Mouse (Mus musculus): ENCODE results near the gene Gngt2. TPM values are rescaled to one million over a fixed set of nuclear protein-coding genes. Genes with fewer than 3 reads are reported as not detected.
"Not testable (repeated sequence)": the region's sequence is repeated elsewhere in the genome, so short reads cannot be mapped to it uniquely, and the experiment has no call there.

The Gngt2 gene
- polyA plus RNA-seq, 1 experiment from 2014 or later = 0.95 TPM

GRCm38 (mm10) chr11:95879861-95880260 lies 42.8 kb downstream of the Gngt2 start:
- not testable (repeated sequence) for H3K27ac ChIP-seq (ENCODE audit: low read depth, low read length); H3K4me1 ChIP-seq (ENCODE audit: control insufficient read depth, insufficient read depth, low read length); H3K4me2 ChIP-seq (ENCODE audit: low read depth, low read length); H3K9ac ChIP-seq (replicated peaks; ENCODE audit: low read depth, low read length); H3K36me3 ChIP-seq (ENCODE audit: control insufficient read depth, insufficient read depth, low read length); H3K9me3 ChIP-seq (ENCODE audit: control insufficient read depth, low read length); H3K4me3 ChIP-seq (ENCODE audit: low read depth, low read length); H3K27me3 ChIP-seq (ENCODE audit: control insufficient read depth, insufficient read depth, low read length); ATAC-seq (ENCODE audit: low read depth)
- 78% methylated on average over 2 of the region's 2 CpGs for WGBS

DNA sequence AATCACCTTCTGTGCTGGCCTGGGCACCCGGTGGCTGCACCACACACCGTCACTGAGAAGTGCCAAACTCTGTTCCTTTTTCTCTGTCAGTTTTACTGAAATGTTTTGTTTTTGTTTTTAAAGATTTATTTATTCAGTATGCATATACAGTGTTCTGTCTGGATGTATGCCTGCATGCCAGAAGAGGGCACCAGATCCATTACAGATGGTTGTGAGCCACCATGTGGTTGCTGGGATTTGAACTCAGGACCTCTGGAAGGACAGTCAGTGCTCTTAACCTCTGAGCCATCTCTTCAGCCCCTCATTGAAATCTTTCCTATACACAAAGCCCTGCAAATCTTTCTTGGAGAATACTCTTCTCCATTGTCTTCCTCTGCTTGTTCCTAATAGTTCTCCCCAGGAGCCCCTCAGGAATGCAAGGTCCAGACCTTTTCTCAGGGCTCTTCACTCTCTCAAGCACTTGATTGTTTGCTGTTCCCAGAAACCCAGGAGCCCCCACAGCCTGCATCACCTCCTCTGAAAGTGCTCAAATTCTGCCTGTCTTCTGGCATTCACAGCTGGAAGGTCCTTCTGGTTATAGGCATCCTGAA lies 53.5 kb downstream of the Gngt2 start:
- Histone ChIP-seq H3K9me3 (ENCODE audit: control insufficient read depth, low read length) (no peaks in the 10 kb centered on the region), H3K27ac (ENCODE audit: low read depth, low read length) (no peak overlapping the region), H3K9ac (replicated peaks; ENCODE audit: low read depth, low read length) (no peak overlapping the region), H3K4me2 (ENCODE audit: low read depth, low read length) (no peak overlapping the region), H3K36me3 (ENCODE audit: control insufficient read depth, insufficient read depth, low read length) (no peaks in the 10 kb centered on the region), H3K4me3 (ENCODE audit: low read depth, low read length) (no peak overlapping the region), H3K4me1 (ENCODE audit: control insufficient read depth, insufficient read depth, low read length) (no peaks in the 10 kb centered on the region), H3K27me3 (ENCODE audit: control insufficient read depth, insufficient read depth, low read length) (no peaks in the 10 kb centered on the region)
- ATAC-seq (ENCODE audit: low read depth) = no peak
- WGBS = 87% methylated on average over 2 of the region's 2 CpGs

Other genes with a start within 250 kb of the Gngt2 start
- 40.8 and 73.9 TPM in 2 replicates for gene Ngfr, start 249.5 kb upstream of the Gngt2 start, polyA plus RNA-seq (2014; fragmentation: Nextera tagmentation; extraction: Ambion mirVana)
- gene Phb, start 170.3 kb upstream of the Gngt2 start, polyA plus RNA-seq (2014; fragmentation: Nextera tagmentation; extraction: Ambion mirVana) = 183 and 185 TPM in 2 replicates
- gene Zfp652, start 124.5 kb upstream of the Gngt2 start, polyA plus RNA-seq (2014; fragmentation: Nextera tagmentation; extraction: Ambion mirVana) = 12.9 and 14.0 TPM in 2 replicates
- gene B130006D01Rik, start 113.6 kb upstream of the Gngt2 start, polyA plus RNA-seq (2014; fragmentation: Nextera tagmentation; extraction: Ambion mirVana) = 1.4 and 2.5 TPM in 2 replicates
- gene Phospho1, start 12.7 kb upstream of the Gngt2 start, polyA plus RNA-seq (2014; fragmentation: Nextera tagmentation; extraction: Ambion mirVana) = 0.51 and 0.62 TPM in 2 replicates
- 0.64 and 2.1 TPM in 2 replicates for gene Abi3, start 5.3 kb downstream of the Gngt2 start, polyA plus RNA-seq (2014; fragmentation: Nextera tagmentation; extraction: Ambion mirVana)
- not detected in 2 replicates for gene B4galnt2, start 77.7 kb downstream of the Gngt2 start, polyA plus RNA-seq (2014; fragmentation: Nextera tagmentation; extraction: Ambion mirVana)
- gene Igf2bp1, start 168.7 kb downstream of the Gngt2 start, polyA plus RNA-seq (2014; fragmentation: Nextera tagmentation; extraction: Ambion mirVana) = 3.0 and 5.9 TPM in 2 replicates
- not detected in 2 replicates for gene Gip, start 187.3 kb downstream of the Gngt2 start, polyA plus RNA-seq (2014; fragmentation: Nextera tagmentation; extraction: Ambion mirVana)
- 43.7 and 46.2 TPM in 2 replicates for gene Snf8, start 197.7 kb downstream of the Gngt2 start, polyA plus RNA-seq (2014; fragmentation: Nextera tagmentation; extraction: Ambion mirVana)
- 26.2 and 34.6 TPM in 2 replicates for gene Ube2z, start 228.2 kb downstream of the Gngt2 start, polyA plus RNA-seq (2014; fragmentation: Nextera tagmentation; extraction: Ambion mirVana)
- 854 and 1,068 TPM in 2 replicates for gene Atp5g1, start 238.5 kb downstream of the Gngt2 start, polyA plus RNA-seq (2014; fragmentation: Nextera tagmentation; extraction: Ambion mirVana)

Measured in neural tube, embryonic 14.5 days (tissue).